Mouse (Mus musculus) right cerebral cortex, postnatal 25 days (tissue): ENCODE results near the gene Ntn1.

Source experiments
- DNase-seq: peaks from one replicate; pipeline ENCODE4 v3.0.0; 2022

Ntn1 gene

DNA sequence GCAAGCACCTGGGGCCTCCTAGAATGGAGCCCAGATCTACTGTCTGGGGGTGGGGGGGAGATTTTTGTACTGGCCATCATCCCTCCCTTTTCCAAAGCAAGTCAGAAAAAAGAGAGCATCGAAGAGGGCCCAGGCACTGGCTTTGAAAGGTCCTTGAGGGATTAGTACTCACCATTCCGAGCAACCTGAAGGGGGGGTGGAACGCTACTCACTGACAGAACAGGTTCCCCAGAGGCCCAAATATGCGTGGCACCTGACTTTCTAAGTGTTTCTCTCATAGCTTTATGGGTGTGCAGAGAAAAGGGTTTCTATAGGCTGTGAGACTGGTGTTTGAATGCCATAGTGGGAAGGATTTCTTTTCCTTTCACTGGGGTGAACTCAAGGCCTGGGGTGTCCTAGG is 142.1 kb downstream of the Ntn1 start:
- no peak for DNase-seq

DNA sequence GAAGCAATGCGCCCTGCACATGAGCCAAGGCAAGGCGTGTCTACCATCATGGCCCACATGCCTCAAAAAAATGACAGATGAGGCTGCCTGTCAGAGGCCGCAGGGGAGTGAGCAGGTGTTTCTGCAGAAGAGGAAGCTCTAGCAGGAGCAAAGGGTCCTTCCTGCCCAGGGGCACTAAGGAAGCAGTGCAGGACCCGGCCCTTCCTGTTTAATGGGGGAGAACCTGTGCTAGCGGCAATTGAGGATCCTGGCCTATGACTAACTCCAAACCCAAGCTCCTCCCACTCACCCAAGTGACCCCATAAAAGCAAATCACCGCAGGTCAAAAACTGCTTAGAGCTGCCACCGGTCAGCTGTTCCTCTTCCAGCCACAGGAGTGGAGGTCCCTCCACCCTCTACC is 147.1 kb downstream of the Ntn1 start:
- DNase-seq = no peak

DNA sequence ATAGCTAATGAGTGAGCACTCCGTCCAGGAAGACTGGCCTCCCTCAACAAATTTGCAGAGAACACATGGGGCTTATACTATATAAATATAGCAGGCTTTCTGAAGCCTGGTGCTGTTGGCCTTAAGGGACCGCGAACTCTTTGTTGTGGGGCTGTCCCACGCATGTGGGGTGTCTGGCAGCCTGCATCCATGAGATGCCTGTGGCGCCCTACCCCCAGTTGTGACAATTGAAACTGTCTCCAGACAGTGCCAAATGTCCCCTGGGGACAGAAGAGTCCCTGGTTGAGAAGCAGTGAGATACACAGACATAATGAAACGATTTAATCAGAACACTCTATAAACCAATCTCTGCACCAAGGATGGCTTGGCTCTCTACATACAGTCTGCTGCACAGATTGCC is 150.5 kb downstream of the Ntn1 start:
- no peak for DNase-seq

DNA sequence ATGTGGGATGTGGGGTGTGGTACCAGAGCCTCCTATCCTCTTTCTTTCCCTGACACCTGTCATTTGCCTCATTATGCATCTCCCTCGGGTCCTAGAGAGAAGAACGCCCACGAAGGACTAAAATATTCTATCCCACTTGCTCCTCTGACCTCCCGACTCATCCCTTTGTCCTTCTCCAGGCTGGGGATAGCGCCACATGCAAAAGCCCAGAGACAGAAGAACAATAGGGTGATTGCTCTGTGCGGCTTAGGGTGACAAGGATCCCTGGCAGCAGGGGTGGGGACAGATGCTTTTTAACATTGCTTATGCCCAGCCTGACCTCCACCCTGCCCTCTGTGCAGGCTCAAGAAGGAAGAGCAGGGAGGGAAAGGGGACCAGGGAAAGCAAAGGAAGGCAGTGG is 152.7 kb downstream of the Ntn1 start:
- DNase-seq = no peak

DNA sequence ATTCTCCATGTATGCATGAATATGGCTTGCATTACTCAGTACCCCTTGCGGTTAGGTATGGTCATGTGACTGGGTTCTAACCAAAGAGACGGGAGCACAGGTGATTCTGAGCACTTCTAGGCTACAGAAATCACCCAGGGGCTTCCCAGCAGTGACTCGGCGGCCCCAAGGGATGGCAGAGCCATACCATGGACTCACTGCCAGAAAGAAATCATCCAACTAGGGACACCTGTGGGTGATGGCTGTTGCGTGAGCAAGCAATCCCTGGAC is 155.7 kb downstream of the Ntn1 start:
- DNase-seq = no peak

DNA sequence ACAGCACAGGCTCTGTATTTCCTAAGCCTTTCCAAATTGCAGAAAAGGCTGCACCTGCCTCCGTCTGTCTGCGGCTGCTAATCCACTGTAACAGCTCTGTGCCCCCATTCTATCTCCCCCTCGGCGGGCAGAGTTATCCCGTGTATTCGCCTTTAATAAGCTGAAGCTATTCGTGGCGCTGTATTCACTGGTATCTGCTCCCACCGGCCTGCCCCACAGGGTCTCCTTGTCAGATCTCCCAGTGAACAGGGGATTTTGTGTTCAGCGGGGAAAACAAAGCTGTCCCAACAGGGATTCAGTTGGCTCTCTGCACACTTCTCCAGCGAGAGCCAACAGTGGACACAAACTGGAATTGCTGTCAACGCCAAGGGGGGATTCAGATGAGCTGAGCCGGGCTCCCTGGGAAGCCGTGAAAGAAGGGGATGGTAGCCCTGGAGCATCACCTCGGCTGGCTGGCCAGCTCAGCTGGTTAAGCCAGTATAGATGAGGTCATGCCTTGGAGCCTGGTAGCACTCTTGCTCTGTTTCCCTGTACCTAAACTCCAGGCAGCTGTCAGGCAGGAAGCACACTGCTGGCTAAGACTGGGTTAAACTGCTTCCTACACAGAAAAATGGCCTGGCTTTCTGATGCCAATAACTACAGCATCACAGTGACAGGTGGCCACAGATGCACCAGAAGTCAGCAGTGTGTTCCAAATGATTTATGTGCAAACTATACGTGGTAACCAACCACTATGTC is 156.2 kb downstream of the Ntn1 start:
- no peak for DNase-seq

DNA sequence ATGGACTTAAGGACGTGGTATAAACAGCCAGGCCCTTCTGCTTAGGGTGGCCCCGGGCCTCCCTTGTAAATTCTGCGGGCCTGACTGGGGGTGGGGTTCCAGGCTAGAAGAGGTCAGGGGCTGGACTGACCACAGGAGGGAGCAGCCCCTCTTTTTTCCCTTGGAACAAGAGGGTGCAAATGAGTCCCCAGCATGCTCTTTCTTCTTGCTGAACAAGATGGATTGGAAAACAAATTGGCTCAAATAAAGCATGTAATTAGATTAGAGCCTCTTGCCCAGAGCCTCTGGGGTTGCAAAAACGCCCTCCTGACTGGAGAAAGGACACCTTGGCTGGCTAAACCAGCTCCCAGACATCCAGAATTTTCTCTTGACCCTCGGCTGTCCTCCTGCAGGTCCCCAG is 160.9 kb downstream of the Ntn1 start:
- no peak for DNase-seq

DNA sequence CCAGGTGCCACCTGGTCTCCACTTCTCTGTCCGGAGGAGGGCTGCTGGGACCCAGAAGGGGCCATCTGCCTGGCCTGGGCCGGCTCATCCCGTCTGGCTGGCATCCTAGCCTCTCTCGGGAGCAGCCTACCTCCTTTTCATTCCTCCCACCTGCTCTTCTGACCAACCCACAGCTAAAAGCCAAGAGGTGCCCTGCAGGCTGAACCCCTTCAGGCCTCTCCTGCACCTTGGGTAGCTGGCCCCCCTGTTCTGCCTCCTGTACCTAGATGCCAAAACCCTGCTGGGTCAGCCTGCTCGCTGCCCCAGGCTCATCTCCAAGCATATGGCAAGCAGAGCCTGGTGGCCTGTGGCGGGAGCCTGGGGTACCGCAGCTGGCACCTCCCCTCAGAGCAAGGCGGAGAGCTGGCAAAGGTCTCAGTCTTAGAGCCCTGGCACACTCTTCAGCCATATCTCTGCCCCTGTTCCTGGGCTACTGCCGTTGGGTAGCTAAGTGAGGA is 167.1 kb downstream of the Ntn1 start:
- no peak for DNase-seq

DNA sequence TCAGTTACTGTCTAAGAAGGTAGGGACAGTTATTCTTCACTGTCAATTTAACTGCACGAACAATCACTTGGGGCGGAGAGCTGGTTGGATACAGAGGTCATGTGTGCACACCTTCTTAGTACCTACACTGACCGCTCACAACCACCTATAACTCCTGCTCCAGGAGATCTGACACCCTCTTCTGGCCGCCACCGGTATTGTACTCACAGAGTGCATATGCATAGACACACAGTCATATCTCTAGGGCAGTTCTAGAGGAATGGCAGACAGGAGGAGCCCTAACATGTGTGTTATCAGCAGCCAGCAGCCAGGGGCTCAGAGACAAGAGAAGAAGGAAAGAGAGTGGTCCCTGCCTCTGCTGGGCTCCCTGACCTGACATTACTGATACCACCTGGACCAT is 169.1 kb downstream of the Ntn1 start:
- DNase-seq = no peak

DNA sequence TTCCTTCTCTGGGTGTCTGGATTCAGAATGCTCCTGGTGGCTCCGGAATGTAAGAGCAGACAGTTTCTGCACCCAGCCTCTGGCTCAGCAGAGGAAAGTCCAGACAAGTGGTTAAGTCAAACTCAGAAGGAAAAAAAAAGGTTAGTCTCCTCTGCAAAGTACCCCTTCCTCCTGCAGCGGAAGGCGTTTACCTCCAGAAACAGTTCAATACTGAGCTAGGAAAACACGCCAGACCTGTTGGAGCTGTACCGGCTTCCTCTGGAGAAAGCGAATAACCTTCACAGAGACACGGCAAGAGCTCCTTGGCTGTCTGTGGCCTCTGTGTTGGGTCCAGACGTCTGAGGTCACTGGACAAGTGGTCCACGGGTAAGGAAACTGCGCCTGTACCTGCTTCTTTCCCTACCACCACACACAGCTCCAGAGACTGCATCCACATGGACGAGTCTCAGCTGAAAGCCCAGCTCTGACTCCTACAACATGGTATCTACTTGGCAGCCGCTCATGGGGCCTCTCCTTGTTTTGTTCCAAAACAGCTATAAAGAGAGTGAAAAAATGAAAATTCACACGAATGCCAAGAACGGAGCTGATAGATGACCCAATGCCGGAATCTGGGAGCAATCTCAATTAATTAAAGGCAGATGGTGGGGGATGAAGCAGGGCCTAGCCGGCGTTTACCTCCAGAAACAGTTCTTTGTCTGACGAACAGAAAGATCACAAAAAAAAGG is 171.5 kb downstream of the Ntn1 start:
- DNase-seq = no peak

DNA sequence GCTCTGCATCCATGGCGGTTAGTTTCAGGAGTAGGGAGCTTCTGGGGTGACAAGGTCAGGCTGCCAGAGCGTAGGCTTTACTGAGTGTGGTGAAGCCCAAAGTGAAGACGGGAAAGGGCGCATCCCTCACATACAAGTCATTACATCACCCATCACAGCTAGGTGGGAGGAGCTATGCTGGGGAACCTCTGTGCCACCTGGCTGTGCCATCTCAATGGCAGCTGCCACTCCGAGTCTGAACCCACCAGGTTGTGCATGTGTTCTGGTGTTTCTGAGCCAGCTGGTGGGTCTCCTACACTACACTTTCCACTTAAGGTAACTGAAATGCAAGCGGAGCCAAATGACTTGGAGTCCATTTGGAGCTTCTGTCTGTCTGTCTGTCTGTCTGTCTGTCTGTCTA is 172.8 kb downstream of the Ntn1 start:
- DNase-seq = no peak

DNA sequence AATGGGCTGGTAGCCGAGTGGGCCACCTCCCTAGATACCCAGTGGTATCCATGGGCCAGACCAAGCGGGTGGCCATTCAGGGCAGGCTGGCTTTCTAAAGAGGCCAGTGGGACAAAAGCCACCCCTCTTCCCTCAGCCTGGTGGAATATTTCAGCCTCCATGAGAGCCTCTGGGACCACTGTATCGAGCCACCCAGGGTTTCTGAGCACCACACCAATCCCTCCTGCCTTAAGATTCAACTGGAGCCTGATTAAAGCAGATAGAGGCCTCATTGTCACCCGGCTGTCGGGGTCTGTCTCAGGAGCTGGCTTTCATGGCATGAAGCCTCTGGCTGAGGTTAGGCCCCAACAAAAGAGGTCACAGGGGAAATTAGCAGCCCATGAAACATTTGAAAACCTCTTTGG is 174.0 kb downstream of the Ntn1 start:
- no peak for DNase-seq

DNA sequence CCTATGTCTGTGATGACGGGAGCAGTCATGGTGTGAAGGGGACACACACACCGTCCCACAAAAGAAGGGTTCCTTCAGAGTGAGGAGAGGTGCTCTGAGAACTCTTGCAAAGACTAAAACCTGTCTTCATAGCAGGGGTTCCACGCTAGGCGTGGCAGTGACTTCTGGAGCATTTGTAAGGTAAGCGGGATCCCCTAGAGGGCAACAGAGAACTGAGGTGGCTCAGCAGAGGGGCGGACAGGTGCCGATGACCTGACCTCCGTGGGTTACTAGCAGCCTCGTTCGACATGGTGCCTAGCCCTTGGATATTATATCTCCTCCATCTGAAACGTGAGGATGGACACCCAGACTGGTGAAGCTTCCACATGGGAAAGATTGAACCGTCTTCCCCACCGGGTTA is 177.5 kb downstream of the Ntn1 start:
- DNase-seq = no peak

DNA sequence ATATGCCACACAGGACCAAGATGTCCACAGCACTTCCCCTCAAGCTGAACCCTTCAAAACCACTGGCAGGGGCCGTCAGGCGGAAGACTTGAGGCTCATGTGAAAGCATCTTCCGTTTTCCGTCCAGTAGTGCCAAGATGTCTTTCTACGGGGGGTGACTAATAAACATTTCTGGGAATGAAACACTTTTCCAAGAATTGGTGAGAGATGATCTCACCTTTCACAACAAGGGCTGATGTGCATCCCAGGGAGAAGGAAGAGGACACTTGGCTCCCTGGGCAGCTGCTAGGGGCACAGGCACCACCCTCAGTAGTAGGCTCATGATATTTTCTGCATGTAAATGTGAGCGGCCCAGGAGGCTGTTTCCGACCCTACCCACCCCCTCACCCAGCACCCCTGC is 178.4 kb downstream of the Ntn1 start:
- no peak for DNase-seq

DNA sequence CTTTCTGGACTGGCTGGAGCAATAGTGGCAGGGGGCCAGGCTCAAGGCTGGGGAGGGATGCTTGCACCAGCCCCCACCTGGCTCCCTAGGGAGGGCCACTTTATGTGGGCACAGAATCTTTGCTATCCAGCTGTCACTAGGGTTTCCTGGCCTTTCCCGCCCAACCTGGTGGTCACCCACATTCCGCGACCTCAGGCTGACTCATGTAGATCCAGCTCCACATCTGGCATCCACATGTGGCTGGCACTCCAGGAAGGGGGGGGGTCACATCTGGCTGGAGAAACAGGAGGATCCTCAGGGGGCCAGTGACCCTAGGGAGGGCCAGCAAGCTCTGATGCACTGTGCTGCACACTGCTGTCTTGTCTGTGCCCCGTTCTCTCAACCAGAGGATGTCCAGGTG is 179.9 kb downstream of the Ntn1 start:
- DNase-seq = no peak

DNA sequence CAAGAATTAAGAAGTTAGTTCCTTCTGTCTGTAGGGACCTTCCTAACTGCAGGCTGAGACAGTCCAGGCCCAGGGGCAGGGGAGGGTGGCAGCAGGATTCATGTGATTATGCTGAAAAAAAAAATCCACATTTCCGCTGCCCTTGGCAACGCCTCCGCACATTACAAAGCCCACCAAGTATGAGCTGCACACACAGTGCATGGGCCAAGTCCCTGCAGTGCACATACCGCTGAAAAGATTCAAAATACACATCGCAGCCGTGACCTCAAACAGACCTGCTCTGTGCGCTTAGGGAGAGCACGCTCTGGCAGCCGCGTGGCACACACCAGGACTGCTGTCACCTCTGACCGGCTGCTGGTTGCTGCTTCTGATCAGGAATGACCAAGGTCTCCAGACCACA is 184.6 kb downstream of the Ntn1 start:
- no peak for DNase-seq

DNA sequence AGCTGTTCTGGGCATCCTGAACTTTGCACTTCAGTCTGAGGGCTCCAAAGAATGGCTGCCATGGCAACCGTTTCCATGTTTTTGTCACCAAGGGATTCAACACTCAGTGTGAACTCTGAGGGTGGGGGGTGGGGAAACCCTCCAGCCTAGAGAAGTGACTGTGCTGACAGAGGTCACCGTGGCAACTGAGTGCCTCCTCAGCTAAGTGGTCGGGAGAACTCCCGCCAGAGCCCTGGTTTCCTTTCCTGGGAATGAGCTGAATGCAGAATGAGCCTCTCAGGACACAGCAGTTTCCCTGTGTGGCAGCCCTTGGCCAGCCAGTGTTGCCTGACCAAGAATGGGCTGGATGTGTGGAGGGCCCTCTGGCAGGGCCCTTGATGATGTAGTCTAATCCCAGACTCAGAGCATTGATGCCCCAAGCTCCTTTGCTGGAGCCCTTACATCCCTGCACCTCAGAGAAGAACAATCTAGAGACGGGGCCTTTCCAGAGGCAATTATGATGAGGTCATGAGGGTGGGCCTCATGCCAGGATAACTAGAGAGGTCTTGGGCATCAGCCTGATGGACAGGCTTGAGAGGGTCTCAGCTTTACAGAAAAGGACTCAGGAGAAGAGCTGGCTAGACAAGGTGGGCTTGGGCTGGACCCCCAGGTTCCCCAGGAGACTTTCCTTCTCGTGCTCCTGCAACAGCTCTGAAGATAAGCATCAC is 185.3 kb downstream of the Ntn1 start:
- no peak for DNase-seq

DNA sequence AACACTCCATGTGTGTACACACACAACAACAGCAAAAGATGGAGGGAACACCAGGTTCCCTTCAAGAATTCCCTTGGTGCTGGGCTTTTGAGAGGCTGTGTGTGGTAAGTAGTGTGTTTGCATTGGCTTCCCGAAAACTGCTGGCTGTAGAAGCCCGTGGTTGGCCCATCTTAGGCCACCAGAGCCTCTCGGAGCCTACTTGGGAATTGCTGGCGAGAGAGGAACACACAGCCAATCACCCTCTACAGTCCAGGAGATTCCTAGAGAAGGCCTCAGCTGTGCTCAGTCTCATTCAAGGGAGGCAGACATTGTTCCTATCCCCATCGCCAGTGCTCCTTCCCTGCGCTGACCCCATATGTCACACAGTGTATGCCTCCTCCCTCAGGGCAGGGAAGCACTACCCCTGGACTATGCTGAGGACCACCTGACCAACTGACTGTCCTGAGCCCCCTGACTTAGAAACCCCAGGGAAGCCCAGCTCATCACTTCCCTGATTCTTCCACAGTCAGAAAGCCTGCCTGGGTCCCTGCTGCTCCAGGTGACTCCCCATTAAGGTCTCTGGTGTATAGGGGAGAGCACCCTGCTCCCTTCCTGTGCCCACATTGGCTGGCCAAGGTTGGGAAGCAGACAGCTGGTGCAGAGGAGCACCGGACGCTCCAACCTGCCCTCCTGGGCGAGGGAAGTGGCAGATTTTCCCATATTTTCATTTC is 186.0 kb downstream of the Ntn1 start:
- no peak for DNase-seq

DNA sequence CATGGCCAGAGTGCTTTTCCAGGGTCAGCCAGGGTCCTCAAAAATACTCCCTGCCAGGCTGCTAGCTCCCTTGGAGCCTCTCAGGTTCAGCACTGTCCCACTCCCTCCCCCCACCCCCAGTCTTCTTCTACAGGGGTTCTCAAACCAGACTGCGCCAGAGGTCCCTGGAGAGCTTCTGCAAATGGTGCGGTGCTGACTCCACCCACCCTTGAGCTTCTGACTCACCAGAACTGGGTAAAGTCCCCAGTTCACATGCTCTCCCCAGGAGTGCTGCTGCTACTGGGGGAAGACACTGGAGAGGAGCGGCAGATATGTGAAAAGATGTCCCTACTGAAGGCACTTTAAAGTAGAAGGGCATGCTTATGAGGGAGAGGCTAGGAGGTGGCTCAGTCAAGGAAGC is 186.7 kb downstream of the Ntn1 start:
- no peak for DNase-seq

DNA sequence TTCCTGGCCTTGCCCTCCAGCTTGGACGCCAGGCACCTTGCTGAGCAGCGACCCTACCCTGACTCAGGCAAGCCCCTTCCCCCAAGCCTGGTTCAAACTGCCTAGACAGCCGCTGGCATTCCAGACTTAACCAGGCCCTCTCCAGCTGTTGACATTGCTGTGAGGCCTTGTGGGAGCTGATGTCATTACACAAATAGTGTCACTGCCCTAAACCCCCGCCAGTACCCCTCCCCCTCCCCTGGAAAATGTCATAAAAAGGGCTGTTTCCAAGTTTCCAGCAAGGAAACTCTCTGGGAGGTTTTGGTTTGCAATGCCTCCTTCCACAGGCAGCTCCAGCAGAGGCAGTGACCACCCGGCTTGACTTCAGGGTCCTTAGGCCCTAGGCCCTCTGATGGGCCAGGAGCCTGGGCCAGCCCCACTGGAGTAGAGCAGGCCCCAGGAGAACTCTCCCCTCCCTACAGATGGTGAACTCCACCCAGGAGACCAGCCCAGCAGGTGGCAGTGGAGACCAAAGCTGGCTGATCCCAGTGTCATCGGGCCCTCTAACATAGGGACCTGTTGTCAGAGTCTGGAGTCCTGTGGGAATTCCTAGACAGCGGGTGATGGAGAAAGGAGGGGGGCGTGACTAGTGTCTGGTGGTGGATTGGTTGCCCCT is 188.6 kb downstream of the Ntn1 start:
- DNase-seq = no peak

DNA sequence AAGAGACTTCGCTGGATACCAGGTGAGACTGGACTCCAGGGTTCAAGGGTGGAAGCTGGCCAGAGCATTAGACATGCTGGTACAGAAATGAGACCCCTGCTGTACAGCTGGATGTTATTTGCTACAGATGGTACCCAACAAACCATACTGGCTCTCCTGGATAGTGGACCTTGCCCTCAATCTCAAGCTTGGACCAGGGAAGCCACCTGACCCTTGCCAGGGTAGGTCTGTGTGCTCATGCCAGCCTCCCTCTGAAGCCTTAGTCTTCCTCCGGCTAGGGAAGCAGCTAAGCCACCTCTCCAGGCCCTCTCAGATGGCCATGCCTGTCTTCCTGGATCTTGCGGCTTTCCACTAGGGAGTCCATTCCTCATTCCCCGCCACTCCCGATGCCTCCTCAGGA is 189.9 kb downstream of the Ntn1 start:
- no peak for DNase-seq

DNA sequence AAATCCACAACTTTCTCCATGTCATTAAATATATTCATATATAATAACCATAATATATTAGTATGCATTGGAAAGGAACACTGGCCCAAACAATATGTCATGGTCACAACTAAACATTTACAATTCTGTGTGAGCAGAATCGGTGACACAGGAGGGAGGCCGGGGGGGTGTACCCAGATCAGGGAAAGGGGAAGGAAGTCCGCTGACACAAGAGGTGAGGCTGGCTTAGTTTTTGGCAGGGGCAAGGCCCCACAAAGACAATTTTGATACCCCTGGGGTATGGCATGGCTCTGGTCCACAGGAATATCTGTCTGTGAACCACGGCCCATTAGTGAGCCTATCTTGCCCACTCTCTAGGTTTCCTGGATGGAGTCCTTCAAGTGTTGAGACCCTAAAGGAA is 191.1 kb downstream of the Ntn1 start:
- no peak for DNase-seq

DNA sequence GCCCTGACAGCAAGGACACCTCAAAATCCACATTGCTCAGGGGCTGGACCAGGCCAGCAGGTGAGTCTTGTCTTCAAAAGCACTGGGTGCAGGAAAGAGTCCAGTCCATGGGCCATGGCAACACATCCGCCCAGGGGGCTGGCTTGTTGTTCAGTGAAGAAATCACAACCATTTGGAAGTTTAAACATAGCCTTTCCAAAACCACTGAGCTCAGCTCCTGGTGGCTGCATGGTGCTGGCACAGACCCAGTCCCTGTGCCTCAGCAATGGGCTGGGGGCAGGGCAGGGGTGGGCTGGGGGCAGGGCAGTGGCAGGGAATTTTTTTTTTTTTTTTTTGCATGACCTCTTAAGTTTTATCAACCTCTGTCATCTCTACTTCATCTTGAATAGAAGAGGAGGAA is 192.0 kb downstream of the Ntn1 start:
- DNase-seq = no peak
